Mouse (Mus musculus) G1E (cell line): Measurements from ENCODE around the gene Ubr1. TPM values are rescaled to one million over a fixed set of nuclear protein-coding genes. Genes with fewer than 3 reads are reported as not detected.

Source experiments
- ATAC-seq: 2 replicates; pipeline ENCODE4 v1.8.0; 2016; ENCODE audit warnings: mild to moderate bottlenecking; ENCODE audit not compliant: insufficient number of reproducible peaks, poor library complexity, low FRiP score, severe bottlenecking; ENCODE audit errors: extremely low read depth
- DNase-seq: peaks from one replicate; pipeline ENCODE4 v3.0.0; 2012; ENCODE audit warnings: low spot score
- H3K27me3 ChIP-seq: 2 replicates; pipeline ENCODE4 v1.6.1; 2012; ENCODE audit warnings: mild to moderate bottlenecking, low read length, inconsistent platforms; ENCODE audit not compliant: insufficient read depth
- H3K36me3 ChIP-seq: replicated peaks from 2 replicates; pipeline ENCODE3; 2012; ENCODE audit warnings: mild to moderate bottlenecking, inconsistent platforms
- H3K4me1 ChIP-seq: 2 replicates; pipeline ENCODE4 v1.6.1; 2012; ENCODE audit warnings: low read depth, low read length, inconsistent platforms, mixed read lengths; ENCODE audit not compliant: insufficient read depth
- H3K4me3 ChIP-seq: 2 replicates; pipeline ENCODE4 v1.5.1; 2012; ENCODE audit warnings: low read depth, mild to moderate bottlenecking, inconsistent platforms, low read length, moderate library complexity, mixed read lengths
- H3K9me3 ChIP-seq: replicated peaks from 2 replicates; pipeline ENCODE4 v1.6.1; 2012; ENCODE audit warnings: inconsistent platforms
- CTCF ChIP-seq: IDR thresholded peaks from 2 replicates; pipeline ENCODE4 v1.5.1; 2012; ENCODE audit warnings: low read depth, low read length, inconsistent platforms, mixed read lengths
- GATA1 ChIP-seq: IDR thresholded peaks from 2 replicates; pipeline ENCODE4 v1.6.1; 2012; ENCODE audit warnings: borderline replicate concordance, low read length, inconsistent platforms, mixed read lengths
- GATA2 ChIP-seq: IDR thresholded peaks from 2 replicates; pipeline ENCODE4 v1.6.1; 2012; ENCODE audit warnings: low read depth, low read length, inconsistent platforms, borderline replicate concordance
- POLR2AphosphoS5 ChIP-seq: IDR thresholded peaks from 2 replicates; pipeline ENCODE4 v1.6.1; 2012; ENCODE audit warnings: low read depth, low read length, inconsistent platforms; ENCODE audit not compliant: insufficient replicate concordance
- TAL1 ChIP-seq: conservative IDR thresholded peaks from 2 replicates; pipeline ENCODE4 v1.6.1; 2012; ENCODE audit warnings: low read depth, low read length, inconsistent platforms, mixed read lengths
- polyA plus RNA-seq: library from polyadenylated mRNA; stranded (reverse); fragments of >175 nt; gene quantifications from 2 replicates; pipeline ENCODE4 v1.2.3, GENCODE M21; 2012
- total RNA-seq, 2 experiments: library from RNA; stranded (forward) in 1 of 2; stranded (reverse) in 1 of 2; fragments of 200-1000 nt in 1 of 2; fragments of >200 nt in 1 of 2; fragmentation: Nextera tagmentation in 1 of 2; gene quantifications; 2 replicates each; pipeline ENCODE4 v1.2.3; 2014 to 2017

Gene Ubr1
- total and polyA plus RNA-seq, 3 experiments = 26.5 to 49.4 (median 33.2) TPM

- ATAC-seq = no peak
Observed at GRCm38 (mm10) chr2:120841211-120841610, 129.3 kb downstream of the Ubr1 start.

DNA sequence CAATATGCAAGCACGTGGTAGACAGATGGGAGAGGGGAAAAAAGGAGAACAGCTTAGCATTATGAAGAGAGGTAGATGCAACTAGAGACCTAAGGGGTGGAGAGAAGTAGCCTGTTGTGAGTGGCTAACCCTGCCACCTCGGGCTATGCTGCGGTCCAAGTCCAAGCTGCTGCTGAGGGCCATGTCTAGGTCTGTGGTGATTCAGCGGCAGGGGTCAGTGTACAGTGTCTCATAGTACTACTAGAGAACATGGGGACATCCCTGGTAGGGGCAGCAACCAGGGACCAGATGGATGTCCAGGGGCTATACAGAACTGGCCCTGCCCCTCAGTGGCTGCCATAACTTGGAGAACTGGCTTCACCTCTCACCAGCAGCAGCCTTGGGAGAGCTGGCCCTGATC lies 135.3 kb downstream of the Ubr1 start:
- ATAC-seq (no peak), DNase-seq (no peak)
- Histone ChIP-seq H3K9me3 (no peaks in the 10 kb centered on the region), H3K4me3 (no peak overlapping the region), H3K27me3 (no peaks in the 10 kb centered on the region), H3K4me1 (peaks cover 10% of the 10 kb centered on the region; the same call in 1 of the 2 replicates), H3K36me3 (peaks cover 14% of the 10 kb centered on the region)
- TF ChIP-seq GATA2 = no peak

More at GRCm38 (mm10) chr2:120841211-120841610, 129.3 kb downstream of the Ubr1 start:
- no peak for DNase-seq
- no peak for TF ChIP-seq POLR2AphosphoS5
- no peak for TF ChIP-seq GATA2
- no peak for TF ChIP-seq TAL1
- TF ChIP-seq GATA1 = no peak
- TF ChIP-seq CTCF = no peak
- H3K4me1 ChIP-seq = peaks cover 22% of the 10 kb centered on the region
- H3K36me3 ChIP-seq = peaks cover 2% of the 10 kb centered on the region
- no peaks in the 10 kb centered on the region for H3K9me3 ChIP-seq
- H3K27me3 ChIP-seq = no peaks in the 10 kb centered on the region
- no peak overlapping the region for H3K4me3 ChIP-seq

DNA sequence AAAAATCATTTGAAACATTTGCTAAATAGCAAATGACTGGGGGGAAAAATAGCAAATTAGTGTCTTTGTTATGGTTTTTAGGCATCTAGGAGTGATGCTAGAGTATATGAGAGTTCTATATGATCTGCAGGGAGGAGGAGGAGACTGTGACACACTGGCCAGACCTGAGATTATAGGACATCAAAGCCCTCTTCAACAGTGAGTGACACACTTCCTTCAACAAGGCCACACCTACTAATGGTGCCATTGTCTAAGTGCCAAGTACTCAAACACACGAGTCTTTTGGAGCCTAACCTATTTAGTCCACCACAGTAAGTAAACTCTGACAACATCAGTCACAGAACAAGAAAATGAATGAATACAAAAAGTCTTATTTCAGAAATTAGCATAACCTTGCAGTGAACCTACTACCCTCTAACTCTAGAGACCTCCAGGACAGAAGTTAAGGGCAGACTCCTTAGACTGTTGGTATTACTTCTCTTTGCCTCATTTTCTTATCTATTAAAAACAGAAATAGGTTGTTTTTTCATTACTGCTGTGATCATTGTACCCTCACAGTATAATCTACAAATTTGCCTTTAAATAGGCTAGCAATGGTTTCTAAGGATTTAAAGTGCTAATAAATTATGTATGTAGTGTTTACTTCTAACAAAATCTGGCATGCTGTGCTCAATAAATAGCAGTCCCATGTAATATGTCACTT lies 143.4 kb downstream of the Ubr1 start:
- DNase-seq (no peak), ATAC-seq (no peak; the same call in 1 of the 2 replicates)
- H3K4me3 ChIP-seq = no peak overlapping the region
- peaks cover 11% of the 10 kb centered on the region for H3K4me1 ChIP-seq
- H3K36me3 ChIP-seq = peaks cover 5% of the 10 kb centered on the region
- TF ChIP-seq GATA1 = no peak
- TF ChIP-seq POLR2AphosphoS5 = no peak
- TF ChIP-seq TAL1 = no peak
- TF ChIP-seq CTCF = no peak
- no peaks in the 10 kb centered on the region for H3K27me3 ChIP-seq
- peaks cover 2% of the 10 kb centered on the region; the same call in 1 of the 2 replicates for H3K9me3 ChIP-seq

Other genes with a start within 250 kb of the Ubr1 start
- gene Cdan1, start 120.6 kb downstream of the Ubr1 start, total RNA-seq (2014; fragmentation: Nextera tagmentation) = 26.2 and 33.2 TPM in 2 replicates
- 18.4 and 19.9 TPM in 2 replicates for gene Cdan1, start 120.6 kb downstream of the Ubr1 start, total RNA-seq (2017)
- gene Cdan1, start 120.6 kb downstream of the Ubr1 start, polyA plus RNA-seq = 63.1 and 92.7 TPM in 2 replicates
- gene Ttbk2, start 120.1 kb downstream of the Ubr1 start, total RNA-seq (2014; fragmentation: Nextera tagmentation) = 7.1 and 9.2 TPM in 2 replicates
- 7.3 and 8.4 TPM in 2 replicates for gene Ttbk2, start 120.1 kb downstream of the Ubr1 start, total RNA-seq (2017)
- 4.9 and 5.8 TPM in 2 replicates for gene Ttbk2, start 120.1 kb downstream of the Ubr1 start, polyA plus RNA-seq
- 16.9 and 22.8 TPM in 2 replicates for gene Tmem62, start 6.3 kb upstream of the Ubr1 start, total RNA-seq (2014; fragmentation: Nextera tagmentation)
- 16.7 and 19.5 TPM in 2 replicates for gene Tmem62, start 6.3 kb upstream of the Ubr1 start, total RNA-seq (2017)
- 1.7 and 2.1 TPM in 2 replicates for gene Tmem62, start 6.3 kb upstream of the Ubr1 start, polyA plus RNA-seq
- 53.7 and 55.4 TPM in 2 replicates for gene Ccndbp1, start 37.7 kb upstream of the Ubr1 start, total RNA-seq (2014; fragmentation: Nextera tagmentation)
- gene Ccndbp1, start 37.7 kb upstream of the Ubr1 start, total RNA-seq (2017) = 66.2 and 70.5 TPM in 2 replicates
- 8.0 and 14.7 TPM in 2 replicates for gene Ccndbp1, start 37.7 kb upstream of the Ubr1 start, polyA plus RNA-seq
- 11.5 and 88.7 TPM in 2 replicates for gene Epb42, start 66.4 kb upstream of the Ubr1 start, total RNA-seq (2014; fragmentation: Nextera tagmentation)
- 6.2 and 6.3 TPM in 2 replicates for gene Epb42, start 66.4 kb upstream of the Ubr1 start, total RNA-seq (2017)
- gene Epb42, start 66.4 kb upstream of the Ubr1 start, polyA plus RNA-seq = 1.0 and 1.1 TPM in 2 replicates
- gene Tgm5, start 115.1 kb upstream of the Ubr1 start, total RNA-seq (2014; fragmentation: Nextera tagmentation) = not detected in 2 replicates
- 0.11 TPM in 1 of 2 replicates, not detected in the other for gene Tgm5, start 115.1 kb upstream of the Ubr1 start, total RNA-seq (2017)
- gene Tgm5, start 115.1 kb upstream of the Ubr1 start, polyA plus RNA-seq = not detected in 2 replicates
- not detected in 2 replicates for gene Tgm7, start 139.1 kb upstream of the Ubr1 start, total RNA-seq (2014; fragmentation: Nextera tagmentation)
- 0.05 TPM in 1 of 2 replicates, not detected in the other for gene Tgm7, start 139.1 kb upstream of the Ubr1 start, total RNA-seq (2017)
- not detected in 2 replicates for gene Tgm7, start 139.1 kb upstream of the Ubr1 start, polyA plus RNA-seq
- 25.1 and 29.3 TPM in 2 replicates for gene Adal, start 169.7 kb upstream of the Ubr1 start, total RNA-seq (2014; fragmentation: Nextera tagmentation)
- 15.2 and 15.5 TPM in 2 replicates for gene Adal, start 169.7 kb upstream of the Ubr1 start, total RNA-seq (2017)
- 2.4 and 2.9 TPM in 2 replicates for gene Adal, start 169.7 kb upstream of the Ubr1 start, polyA plus RNA-seq
- 8.1 and 12.0 TPM in 2 replicates for gene Lcmt2, start 169.9 kb upstream of the Ubr1 start, total RNA-seq (2014; fragmentation: Nextera tagmentation)
- gene Lcmt2, start 169.9 kb upstream of the Ubr1 start, total RNA-seq (2017) = 8.0 and 9.6 TPM in 2 replicates
- gene Lcmt2, start 169.9 kb upstream of the Ubr1 start, polyA plus RNA-seq = 7.4 and 9.3 TPM in 2 replicates
- 73.7 and 75.2 TPM in 2 replicates for gene Tubgcp4, start 199.9 kb upstream of the Ubr1 start, total RNA-seq (2014; fragmentation: Nextera tagmentation)
- 60.9 and 61.9 TPM in 2 replicates for gene Tubgcp4, start 199.9 kb upstream of the Ubr1 start, total RNA-seq (2017)
- gene Tubgcp4, start 199.9 kb upstream of the Ubr1 start, polyA plus RNA-seq = 8.5 and 19.1 TPM in 2 replicates
- 20.1 and 29.1 TPM in 2 replicates for gene Zscan29, start 200.4 kb upstream of the Ubr1 start, total RNA-seq (2014; fragmentation: Nextera tagmentation)
- gene Zscan29, start 200.4 kb upstream of the Ubr1 start, total RNA-seq (2017) = 12.9 and 16.3 TPM in 2 replicates
- 10.2 and 10.3 TPM in 2 replicates for gene Zscan29, start 200.4 kb upstream of the Ubr1 start, polyA plus RNA-seq